Mouse (Mus musculus) kidney, adult 11 months (tissue): Measurements from ENCODE around the gene Ewsr1.

ENCODE experiments used
- DNase-seq: peaks from one replicate; pipeline ENCODE4 v3.0.0; 2022

The Ewsr1 gene

DNA sequence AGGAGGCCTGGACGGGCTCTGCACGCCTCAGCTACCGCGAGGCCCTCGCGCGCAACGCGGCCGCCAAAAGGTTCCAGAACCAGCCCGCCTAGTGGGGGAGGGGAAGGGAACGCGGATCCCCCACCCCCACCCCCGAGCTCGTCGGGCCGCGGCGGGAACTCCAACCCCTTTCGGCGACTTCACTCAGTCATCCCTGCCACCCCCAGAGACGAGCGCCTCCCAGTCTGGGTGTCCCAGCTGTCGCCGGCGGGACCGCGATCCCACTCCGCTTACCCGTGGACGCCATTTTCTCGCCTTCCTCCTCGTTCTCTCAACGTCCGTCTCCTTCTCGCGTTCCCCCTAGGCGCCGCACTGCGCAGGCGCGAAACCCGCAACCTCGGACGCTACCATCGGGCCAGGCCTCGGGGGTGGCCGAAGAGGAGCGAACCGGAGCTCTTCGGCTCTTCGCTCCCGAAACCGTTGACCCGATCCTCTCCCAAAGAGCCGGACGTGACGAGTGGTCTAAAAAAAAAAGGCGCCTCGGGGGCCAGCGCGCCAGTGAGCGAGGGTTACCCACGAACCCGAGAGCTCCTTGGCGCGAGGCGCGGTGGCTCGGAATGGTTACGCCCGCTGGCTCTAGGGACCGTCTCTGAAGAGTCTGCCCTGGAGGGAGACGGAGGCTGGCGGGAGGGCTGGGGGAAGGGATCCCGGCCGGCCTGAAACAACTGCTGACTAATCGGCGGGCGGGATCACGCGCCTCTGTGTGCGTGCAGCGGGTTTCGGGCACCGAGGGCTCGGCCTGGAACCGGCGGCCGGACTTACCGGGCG is at the start of gene Ewsr1, which contains the start of gene Rhbdd3:
Gene Ewsr1, minus strand, starts transcription at position 531 of the 807 bp plus-strand sequence.
Gene Rhbdd3, plus strand, starts transcription at position 191 of the 807 bp plus-strand sequence.
- peak; percentile 94 for DNase-seq

DNA sequence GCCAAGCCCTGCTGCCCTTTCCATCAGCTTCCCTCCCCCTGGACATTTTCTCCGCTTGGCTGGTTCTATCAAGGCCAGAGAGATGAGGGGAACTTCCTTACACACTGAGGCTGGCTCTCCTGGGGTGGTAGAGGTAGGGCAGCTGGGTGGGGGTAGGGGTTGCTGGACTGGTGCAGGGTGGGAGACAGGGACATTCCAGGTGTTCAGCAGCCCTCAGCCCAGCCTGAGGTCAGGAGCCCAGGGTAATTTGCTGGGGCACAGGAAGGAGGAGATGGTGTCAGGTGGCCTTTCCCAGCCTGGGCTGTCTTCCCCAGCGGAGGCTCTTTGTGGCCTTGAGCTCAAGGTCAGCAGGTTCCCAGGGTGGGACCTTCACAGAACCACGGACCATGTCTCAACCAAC is 46.5 kb upstream of the Ewsr1 start:
- no peak for DNase-seq

DNA sequence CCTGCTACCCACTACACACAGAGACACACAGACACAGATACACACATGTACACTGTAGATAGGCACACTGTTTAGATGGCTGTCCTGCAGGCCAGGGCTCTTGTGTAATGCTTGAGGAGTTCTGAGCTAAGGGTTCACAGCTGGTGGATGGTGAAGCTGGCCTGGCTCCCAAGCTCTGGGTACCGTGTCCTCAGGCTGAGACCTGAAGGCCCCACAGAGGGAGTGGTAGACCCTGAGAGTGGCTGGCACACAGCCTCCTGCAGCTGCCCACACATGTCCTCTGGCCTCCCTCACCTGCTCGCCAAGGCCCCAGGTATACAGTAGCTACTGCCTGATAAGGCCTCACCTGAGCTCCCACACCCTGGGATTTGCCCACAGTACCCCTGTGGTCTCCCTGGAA is 42.9 kb upstream of the Ewsr1 start:
- DNase-seq, result no peak

DNA sequence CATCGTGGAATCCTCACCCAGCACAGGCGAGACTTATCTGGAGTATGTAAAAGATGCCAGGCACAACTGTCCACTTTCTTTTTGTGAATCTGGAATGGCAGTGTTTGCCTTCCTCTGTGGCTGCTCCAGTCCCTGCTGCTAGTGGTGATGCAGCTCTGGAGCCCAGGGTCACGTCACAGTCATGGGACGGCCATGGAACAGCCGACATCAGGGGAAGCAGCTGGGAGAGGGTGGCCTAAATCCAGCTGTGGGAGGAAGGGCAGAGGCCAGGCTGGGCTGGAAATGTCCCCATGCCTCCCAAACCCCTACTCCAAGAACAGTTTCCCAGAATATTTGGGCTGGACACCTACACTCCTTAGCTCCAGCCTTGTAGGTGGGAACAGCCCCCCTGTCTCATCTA is 42.2 kb upstream of the Ewsr1 start:
- no peak for DNase-seq

DNA sequence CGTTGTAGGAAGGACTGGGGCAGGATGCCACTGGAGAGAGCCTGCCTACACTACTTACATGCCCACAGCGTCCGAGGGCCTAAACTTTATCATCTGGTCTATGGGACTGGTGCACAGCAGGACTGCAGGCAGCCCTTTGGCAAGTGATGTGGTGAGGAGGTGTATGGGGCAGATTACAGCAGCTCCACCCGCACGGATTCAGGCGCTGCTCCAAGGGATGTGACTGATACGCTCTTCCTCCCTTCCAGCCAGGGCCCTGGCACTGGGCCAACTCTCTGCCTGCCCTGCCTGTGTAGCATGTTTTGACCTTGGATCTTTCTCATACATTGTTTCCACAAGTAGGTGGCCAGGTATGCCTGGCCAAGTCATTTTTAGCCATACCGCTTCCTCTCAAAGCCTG is 41.6 kb upstream of the Ewsr1 start:
- peak; percentile 69 for DNase-seq

DNA sequence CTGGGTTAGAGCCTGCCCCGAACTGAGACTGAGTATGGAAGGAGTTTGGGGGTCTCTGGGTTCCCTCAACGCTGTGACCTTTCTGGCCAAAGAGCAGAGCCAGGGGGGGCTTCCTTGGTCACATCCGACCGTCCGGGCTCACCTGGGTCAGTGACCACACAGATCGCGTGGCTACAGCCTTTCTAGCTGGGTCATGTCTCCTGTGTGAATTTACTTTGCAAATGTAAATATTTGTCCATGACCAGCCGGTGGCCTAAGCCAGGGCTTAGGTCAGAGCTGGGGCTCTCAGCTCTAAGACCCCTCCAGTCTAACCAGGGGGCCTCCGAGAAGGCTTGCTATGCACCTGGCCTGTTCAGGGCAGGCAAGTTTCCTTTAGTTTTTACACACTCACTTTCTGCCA is 40.3 kb upstream of the Ewsr1 start:
- DNase-seq, result no peak

DNA sequence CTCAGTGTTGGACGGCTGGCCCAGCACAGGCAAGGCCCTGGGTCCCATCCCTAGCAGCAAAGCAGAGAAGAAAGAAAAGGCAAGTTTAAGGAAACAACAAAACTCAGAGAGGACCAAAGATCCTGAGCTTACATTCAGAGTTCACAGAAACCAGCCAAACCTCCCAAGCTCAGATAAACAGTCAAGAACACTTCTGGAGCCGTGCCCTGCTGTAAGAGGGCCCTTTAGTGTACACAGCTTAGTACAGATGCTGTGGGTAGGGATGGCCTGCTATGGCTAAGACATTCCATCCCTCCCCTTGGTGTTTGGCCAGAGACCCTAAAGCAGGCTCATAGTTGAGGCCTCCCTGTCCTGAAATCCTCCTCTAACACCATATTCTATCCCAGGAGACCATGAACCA is 39.6 kb upstream of the Ewsr1 start:
- no peak for DNase-seq

DNA sequence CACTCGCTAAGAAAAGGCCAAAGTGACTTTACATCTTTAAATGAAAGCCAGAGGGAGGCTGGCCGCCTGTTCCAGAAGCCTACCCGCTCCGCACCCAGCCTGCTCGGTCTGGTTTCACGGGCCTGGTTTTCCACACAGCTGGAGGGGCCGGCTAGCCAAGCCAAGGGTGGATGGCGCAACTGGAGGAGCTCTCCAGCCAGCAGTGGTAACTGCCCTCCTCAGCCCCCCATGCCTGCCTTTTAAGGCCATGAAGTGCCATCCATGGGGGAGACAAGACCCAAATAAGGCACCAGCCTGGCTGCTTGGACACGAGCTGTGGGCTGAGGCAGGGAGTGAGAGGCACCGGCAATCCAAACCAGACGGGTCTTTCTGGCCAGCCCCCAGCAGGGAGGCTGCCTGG is 36.8 kb upstream of the Ewsr1 start:
- DNase-seq, result peak; percentile 49

DNA sequence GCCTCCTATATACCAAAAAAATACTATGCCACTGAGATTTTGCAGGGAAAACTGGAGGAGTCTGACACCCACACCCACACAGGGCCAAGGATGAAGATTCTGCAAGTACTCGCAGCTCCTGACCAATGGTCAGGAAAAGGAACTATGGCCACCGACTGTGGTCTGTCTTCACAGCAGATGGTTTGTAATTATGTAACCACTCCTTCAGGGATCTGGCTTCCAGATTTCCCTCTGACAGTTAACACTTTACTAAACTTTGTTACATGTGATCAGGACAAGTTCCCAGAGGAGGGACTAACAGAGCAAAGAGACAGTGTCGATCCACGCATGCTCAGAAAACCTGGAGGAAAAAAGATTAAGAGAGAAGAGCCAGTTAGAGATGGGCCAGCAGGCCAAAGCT is 33.7 kb upstream of the Ewsr1 start:
- DNase-seq, result no peak

DNA sequence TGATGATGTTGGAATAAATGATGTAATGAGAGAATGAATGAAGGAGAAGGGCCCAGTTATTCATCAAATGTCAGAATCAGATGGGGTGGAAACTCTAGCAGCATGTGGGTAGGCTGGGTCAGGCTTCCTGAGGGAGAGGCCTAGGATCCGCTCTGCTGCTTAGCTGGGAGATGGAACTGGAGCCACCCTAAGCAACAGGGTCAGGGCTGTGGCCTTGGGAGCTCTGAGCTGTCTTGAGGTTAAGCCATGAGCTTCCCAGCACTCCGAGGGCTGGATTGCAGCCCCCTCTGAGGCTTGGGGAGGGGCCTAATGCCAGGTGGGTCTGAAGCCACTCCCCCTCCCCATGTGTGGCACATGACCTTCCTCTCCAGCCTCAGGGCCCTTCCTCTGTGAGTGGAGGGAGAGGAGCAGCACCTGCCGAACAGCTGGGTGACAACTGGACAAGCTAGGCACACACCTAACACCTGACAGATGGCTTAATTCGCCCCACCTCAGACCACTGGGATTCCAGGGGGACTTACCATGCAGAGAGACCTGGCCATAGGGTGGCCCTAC is 31.1 kb upstream of the Ewsr1 start:
- no peak for DNase-seq

DNA sequence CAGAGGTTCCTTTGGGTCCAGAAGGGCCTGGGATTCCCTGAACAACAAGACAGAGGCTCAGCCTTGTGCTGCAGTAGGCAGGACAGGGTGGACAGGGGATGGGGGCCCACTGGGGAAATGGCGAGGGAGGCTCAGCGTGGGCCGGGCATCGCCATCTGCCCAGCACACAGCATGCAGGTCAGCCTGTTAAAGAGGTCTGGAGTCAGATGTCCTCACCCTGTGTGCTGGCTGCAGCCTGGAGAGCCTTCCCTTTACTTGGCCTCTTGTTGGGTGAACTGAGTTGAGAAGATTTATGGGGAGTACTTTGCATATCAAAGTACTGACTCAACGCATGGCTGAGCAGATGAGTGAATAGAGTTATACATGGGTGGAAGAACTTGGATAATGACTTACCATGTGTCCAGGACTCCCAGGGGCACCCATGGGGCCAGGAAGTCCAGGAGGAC is 30.0 kb upstream of the Ewsr1 start:
- DNase-seq, result no peak

DNA sequence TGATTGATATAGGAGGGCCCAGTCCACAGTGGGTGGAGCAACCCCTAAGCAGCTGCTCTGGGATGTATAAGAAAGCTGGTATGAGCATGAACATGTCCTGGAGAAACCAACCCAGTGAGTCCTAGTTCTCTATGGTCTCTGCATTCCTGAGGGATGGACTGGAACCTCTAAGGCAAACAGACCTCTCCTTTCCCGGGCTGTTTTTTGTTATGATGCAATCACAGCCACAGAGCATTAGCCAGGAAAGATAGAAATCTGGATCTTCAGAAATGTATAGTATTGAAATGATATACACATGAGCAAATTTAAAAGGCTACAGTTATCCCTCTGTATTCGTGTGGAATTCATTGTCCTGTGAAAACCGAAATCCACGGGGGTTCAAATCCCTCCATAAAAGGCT is 26.6 kb upstream of the Ewsr1 start:
- no peak for DNase-seq

DNA sequence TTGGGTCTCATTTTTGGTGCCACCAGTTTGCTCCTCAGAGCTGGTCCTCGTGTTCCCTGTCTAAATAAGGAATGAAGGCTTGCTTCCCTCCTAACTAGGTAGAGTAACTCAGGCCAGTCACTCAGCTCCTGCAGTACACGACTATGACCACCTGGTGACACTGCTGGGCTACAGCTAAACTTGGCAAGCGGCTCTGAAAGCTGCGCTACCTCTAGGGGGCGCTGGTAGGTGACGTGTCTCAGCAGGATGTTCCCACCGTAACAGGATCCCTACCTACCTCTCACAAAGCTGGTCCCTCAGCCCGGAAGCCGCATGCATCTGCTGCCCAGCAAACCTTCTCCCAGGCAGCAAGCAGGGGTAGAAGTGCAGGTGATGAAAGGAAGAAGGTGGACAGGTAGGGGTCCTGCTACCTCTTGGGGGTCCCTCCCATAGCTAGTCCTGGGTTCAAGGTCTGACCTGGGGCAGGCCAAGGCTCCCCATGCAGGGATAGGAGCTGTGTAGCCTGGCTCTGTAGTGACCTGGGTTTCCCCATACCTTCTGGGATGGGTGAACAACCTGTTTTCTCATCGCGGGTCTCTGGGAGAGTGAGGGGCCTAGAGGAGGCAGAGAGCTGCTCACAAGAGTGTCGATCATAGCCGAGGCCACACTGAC is 16.0 kb upstream of the Ewsr1 start:
- peak; percentile 77 for DNase-seq

DNA sequence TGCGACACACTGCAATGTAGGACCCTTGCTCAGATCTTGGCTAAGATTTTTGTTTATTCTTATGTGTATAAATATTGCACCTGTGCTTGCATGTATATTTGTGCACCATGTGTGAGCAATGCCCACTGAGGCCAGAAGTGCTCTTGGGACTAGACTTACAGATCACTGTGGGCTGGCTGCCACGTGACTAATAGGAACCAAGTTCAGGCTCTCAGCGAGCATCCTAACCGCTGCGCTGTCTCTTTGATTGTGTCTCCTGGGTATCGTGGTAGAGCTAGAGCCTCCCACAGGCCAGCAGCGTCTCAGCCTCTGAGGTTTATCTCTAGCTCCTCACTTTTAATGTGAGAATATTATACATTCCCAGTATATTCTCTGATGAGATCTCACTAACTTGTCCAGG is 14.6 kb upstream of the Ewsr1 start:
- DNase-seq, result no peak

DNA sequence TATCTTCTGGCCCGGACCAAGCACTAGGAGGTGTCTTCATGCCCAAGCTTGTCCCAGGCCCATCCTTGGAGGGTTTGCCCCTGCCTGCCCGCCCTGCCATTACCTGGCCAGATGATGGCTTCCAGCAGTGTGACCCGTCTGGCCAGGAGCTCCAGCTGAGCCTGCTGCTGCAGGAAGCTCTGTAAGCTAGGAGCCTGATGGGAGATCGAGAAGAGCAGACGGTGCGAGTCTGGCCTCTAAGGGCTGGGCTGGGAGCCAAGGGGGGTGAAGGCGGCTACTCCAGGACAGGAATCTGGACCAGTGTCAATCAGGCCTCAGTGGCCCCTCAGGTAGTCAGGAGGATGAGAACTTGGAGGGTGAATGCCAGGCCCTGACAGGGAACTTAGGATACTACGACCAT is 10.4 kb upstream of the Ewsr1 start:
- no peak for DNase-seq

DNA sequence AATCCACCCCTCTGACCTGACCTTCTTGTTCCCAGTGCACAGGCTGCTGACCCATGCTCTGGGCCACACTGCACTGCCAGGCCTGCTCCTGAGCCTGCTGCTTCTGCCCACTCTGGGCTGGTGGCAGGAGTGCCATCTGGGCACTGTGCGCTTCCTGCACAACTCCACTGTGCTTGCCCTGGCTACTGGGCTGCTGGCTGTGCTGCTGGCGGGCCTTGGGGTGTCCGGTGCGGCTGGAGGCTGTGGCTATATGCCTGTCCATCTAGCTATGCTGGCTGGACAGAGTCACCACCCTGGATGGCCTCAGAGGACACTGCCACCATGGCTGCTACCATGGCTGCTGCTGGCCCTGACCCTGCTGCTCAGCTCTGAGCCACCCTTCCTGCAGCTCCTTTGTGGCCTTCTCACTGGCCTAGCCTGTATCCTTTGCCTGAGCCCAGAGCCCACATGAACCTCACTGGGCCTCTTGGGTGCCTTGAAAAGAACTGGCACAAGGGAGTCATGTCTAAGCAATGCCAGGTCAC is 5.0 kb upstream of the Ewsr1 start:
- DNase-seq, result no peak

DNA sequence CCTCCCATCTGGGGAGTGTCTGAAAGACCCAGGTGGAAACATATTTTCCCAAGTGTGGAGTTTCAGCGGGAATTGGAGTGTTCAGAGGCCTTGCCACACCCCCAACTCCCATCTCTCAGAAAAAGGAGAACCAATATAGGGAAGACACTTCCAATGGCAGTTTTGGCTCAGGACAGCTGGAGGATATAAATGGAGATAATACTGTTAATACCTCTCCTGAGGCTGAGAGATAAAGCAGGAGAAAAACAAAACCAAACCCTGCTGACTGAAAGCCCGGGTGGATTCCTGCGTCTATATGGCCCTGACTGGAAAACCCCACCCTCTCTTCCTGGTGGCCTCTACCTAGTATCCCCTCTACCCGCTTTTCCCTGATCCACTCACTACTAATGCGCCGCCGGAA is 3.3 kb upstream of the Ewsr1 start:
- DNase-seq, result no peak

DNA sequence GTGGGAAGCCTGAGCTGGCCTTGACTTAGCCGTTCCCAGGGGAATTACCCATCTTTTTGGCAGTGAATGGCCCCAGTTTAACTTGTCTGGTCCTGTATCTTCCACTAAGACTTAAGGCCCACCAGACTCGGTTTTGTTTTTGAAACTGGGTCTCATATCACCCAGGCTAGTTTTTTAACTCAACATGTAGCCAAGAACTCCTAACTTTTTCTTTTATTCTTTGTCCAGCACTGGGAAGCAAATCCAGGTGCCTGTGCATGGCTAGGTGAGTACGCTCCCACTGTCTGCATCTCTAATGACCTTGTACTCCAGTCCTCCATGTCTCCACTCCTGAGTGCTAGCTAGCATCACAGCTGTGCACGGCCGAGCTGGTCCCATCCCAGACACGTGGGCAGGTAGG is 2.6 kb upstream of the Ewsr1 start:
- DNase-seq, result no peak

DNA sequence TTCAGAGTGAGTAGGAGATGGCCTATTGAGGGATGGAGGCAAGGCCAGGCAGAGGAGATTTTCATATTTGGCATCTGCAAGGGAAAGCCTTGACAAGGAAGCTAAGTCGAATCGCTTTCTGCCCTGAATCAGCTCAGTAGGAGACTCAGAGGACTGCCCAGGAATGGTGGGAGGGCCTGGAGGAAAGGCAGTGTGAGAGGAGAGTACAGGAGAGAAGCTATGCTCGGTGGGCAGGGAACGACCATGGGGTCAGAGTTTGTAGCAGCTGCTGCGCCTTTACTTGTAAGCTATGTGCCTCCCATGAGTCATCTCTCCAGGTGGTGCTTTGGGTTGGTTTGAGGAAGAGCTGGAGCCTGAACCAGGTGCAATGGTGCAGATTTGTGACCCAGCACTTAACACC is 1.7 kb upstream of the Ewsr1 start:
- DNase-seq, result no peak

DNA sequence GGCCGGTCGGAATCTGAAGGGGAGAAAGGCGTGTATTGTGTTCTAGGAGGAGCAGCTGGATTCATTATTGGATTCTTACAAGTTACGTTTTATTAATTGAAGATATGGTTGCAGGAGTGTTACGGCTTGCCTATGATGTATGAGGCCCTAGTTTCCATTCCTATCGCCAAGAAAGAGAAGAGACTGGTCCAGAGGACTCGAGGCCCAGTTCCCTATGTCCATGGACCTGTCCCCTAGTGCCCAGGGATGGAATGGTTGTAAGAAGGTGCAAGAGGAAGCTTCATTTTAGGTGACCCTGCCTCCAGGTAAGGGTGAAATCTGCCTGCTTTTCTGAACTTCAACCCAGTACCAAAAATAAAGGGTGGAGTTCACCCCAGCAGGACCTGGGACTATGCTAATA is 1.2 kb upstream of the Ewsr1 start:
- no peak for DNase-seq

DNA sequence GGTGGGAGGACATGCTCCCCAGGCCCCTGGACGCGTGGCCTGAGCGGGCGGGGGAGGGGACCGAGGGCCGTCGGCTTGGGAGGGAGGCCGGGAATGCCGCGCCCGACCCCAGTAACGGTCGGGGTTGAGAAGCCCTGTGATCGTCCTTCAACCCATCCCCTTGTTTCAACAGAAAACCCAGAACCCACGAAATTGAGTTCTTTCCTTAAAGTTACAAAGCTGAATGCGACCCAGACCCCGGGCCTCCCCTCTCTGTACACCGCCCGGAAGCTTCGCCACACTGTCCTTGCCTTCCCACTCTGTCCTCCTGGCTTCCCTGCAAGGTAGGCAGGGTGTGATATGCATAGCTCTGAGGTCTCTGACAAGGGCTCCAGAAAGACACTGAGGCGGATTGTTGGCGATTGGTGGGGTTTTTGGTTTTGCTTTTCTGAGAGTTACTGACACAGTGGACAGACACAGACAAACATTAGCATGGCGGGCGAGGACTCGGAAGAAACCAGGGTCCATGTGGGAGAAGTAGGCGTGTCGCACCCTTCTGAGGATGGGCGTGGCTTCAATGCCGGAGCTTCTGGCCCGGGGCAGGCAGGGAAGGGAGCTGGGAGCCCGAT is 614 bp upstream of the Ewsr1 start:
- DNase-seq, result peak; percentile 83

DNA sequence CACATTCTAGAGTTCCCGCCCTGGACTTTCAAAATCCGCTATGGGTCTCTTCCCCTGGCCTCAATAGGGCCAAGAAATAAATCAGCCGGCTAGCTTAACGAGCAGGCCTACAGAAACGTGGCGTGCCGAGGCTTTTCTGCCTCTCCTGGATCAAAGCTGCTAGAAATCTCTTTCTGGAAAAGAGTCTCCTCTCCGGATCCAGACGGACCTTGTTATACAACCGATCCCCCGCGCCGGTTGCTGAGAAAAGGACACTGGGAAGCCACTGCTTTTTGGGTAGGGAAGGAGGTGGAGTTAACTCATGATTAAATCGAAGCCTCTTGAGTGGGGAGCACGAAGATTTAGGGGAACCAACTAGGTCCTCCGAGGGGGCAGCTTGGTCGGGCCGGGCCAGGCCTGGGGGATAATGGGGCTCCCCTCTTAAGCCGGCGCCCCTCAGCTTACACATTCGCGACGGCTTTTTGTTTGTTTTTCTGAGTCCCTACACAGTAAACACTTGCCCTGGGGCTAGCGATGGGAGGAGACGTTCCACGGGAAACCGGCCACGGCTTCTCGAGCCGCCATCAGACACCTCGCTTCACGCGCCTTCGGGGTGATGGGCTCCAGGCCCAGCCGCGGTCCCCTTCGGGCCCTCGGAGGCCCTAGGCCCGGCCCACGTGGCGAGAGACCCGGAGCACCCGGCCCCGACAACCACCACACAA is 881 bp downstream of the Ewsr1 start:
- DNase-seq, result peak; percentile 44

DNA sequence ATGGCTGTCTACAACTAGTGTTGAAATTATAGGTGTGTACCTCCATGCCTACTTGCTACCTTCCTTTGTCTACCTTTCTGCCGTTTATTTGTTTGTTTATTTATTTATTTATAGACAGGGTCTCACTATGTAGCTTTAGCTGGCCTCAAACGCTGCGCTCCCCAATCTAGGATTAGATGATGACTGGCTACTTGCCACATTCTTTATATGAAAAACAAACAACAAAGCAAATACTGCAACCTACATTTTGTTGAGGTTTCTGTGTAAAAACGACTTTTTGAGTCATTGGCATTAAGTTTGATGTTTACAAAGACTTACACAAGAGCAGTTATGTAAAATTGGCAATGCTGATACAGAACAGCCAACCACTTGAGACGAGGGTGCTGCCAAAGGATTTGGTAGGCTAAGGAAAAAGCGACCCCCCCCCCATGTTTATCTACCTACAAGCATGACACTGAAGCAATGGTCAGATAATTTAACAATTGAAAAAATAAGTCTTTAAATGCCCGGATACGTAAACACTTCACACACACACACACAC is 2.5 kb downstream of the Ewsr1 start:
- DNase-seq, result no peak
